Mouse (Mus musculus) kidney, postnatal 0 days (tissue): ENCODE measurements around the gene Btbd18. TPM values are rescaled to one million over a fixed set of nuclear protein-coding genes. Genes with fewer than 3 reads are reported as not detected.

Source experiments
- ATAC-seq: fragments of 200-750 bp; cut with Nextera tagmentation; replicated peaks from 2 replicates; pipeline ENCODE4 v1.8.0; 2017; ENCODE audit warnings: low read depth, moderate number of reproducible peaks, moderate TSS enrichment, moderate library complexity; ENCODE audit not compliant: low FRiP score
- DNase-seq: peaks from one replicate; pipeline ENCODE4 v3.0.0-alpha.2; 2016; ENCODE audit warnings: low spot score
- H3K27ac ChIP-seq: fragments of 300-500 bp; sonication (generic); 2 replicates; pipeline ENCODE4 v1.5.1; 2014; ENCODE audit warnings: mild to moderate bottlenecking
- H3K27me3 ChIP-seq: fragments of 300-500 bp; sonication (generic); 2 replicates; pipeline ENCODE4 v1.6.1; 2014; ENCODE audit warnings: low read length, mixed read lengths; ENCODE audit not compliant: insufficient read depth
- H3K36me3 ChIP-seq: fragments of 300-500 bp; sonication (generic); 2 replicates; pipeline ENCODE4 v1.6.1; 2014; ENCODE audit warnings: low read length, mixed read lengths; ENCODE audit not compliant: insufficient read depth
- H3K4me1 ChIP-seq: fragments of 300-500 bp; sonication (generic); replicated peaks from 2 replicates; pipeline ENCODE4 v1.6.1; 2014; ENCODE audit warnings: antibody characterized with exemption, low read length, mixed read lengths; ENCODE audit not compliant: insufficient read depth
- H3K4me2 ChIP-seq: fragments of 300-500 bp; sonication (generic); 2 replicates; pipeline ENCODE4 v1.6.1; 2014; ENCODE audit warnings: mild to moderate bottlenecking, low read length, moderate library complexity, mixed read lengths
- H3K4me3 ChIP-seq: fragments of 300-500 bp; sonication (generic); replicated peaks from 2 replicates; pipeline ENCODE4 v1.5.1; 2014; ENCODE audit warnings: low read depth, low read length
- H3K9ac ChIP-seq: fragments of 300-500 bp; sonication (generic); 2 replicates; pipeline ENCODE4 v1.6.1; 2014; ENCODE audit warnings: low read depth, low read length
- H3K9me3 ChIP-seq: fragments of 300-500 bp; sonication (generic); replicated peaks from 2 replicates; pipeline ENCODE4 v1.6.1; 2016; ENCODE audit warnings: low read length, inconsistent platforms, mixed read lengths
- CTCF ChIP-seq: IDR thresholded peaks from 2 replicates; pipeline ENCODE4 v1.5.1; 2016; ENCODE audit warnings: antibody characterized with exemption, low read depth, mild to moderate bottlenecking, moderate library complexity
- WGBS: fragments of 180-500 bp; shearing (Covaris S2); extraction: QIAGEN DNeasy Blood & Tissue Kit; methylation state at CpG from one replicate; pipeline ENCODE4 v1.1.7; 2014; 5-methylcytosine and 5-hydroxymethylcytosine counted together
- polyA plus RNA-seq: library from polyadenylated mRNA; unstranded; fragments of >200 nt; fragmentation: Nextera tagmentation; extraction: Ambion mirVana; gene quantifications from 2 replicates; pipeline ENCODE4 v1.2.1, GENCODE M21; 2015

The Btbd18 gene
- polyA plus RNA-seq, 1 experiment from 2014 or later: 0.18 TPM

DNA sequence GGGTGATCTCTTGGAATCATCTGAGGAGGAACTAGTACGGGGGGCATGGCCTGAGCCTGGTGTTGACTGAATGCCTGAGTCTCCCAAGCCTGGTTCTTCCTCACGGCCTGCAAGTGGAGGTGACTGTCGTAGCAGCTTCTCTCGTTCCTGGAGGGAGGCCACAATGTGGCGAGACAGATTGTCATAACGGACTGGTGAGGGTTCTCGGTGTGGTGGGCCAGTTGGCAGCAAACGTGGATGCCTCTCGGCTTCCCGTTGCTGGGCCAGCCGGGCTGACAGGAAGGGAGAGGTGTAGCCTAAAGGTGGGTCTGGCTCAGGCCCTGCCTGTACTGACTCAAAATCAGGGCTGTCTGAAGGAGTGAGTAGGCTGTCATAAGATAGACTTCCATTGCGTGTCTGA, 31.2 kb downstream of the Btbd18 start:
- no peak for TF ChIP-seq CTCF
- no peaks in the 10 kb centered on the region for H3K27me3 ChIP-seq
- 90% methylated on average over 12 of the region's 12 CpGs for WGBS
- DNase-seq: no peak
- H3K4me2 ChIP-seq: no peak overlapping the region
- H3K9me3 ChIP-seq: no peaks in the 10 kb centered on the region
- H3K9ac ChIP-seq: no peak overlapping the region
- H3K4me1 ChIP-seq: no peaks in the 10 kb centered on the region
- H3K27ac ChIP-seq: no peak overlapping the region
- no peak overlapping the region for H3K4me3 ChIP-seq
- peaks cover 65% of the 10 kb centered on the region for H3K36me3 ChIP-seq
- no peak for ATAC-seq

GRCm38 (mm10) chr2:84695007-84695695, 36.3 kb downstream of the Btbd18 start:
- no peak overlapping the region for H3K4me2 ChIP-seq
- WGBS: 85% methylated on average over 5 of the region's 5 CpGs
- ATAC-seq: no peak
- no peak overlapping the region for H3K4me3 ChIP-seq
- no peak for DNase-seq
- H3K9ac ChIP-seq: no peak overlapping the region
- H3K36me3 ChIP-seq: peaks cover 55% of the 10 kb centered on the region
- H3K9me3 ChIP-seq: no peaks in the 10 kb centered on the region
- TF ChIP-seq CTCF: no peak
- H3K27ac ChIP-seq: no peak overlapping the region
- H3K4me1 ChIP-seq: no peaks in the 10 kb centered on the region
- H3K27me3 ChIP-seq: no peaks in the 10 kb centered on the region

DNA sequence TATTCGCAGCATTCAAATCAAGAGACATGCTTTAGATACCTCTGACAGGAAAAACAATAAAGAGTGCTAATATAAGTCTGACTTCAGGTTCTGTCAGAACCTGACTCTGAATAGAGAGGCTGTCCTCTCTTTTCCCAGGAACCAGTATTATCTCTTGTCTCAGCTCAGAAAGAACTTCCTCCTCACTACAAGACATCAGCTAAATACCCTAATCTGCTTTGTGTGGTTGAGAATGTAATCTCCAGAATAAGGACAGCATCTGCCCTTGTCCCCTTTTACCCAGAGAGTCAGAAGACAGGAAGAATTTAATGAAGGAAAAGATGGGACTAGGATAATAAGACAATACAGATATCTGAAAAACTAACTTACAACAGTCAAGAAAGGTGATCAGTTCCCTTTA, 44.6 kb downstream of the Btbd18 start:
- ATAC-seq (no peak), DNase-seq (no peak)
- no peaks in the 10 kb centered on the region for H3K27me3 ChIP-seq
- WGBS: 94% methylated on average over 1 of the region's 1 CpGs
- H3K27ac ChIP-seq: no peak overlapping the region
- H3K4me2 ChIP-seq: no peak overlapping the region
- H3K4me1 ChIP-seq: no peaks in the 10 kb centered on the region
- H3K4me3 ChIP-seq: no peak overlapping the region
- peaks cover 14% of the 10 kb centered on the region; the same call in 1 of the 2 replicates for H3K36me3 ChIP-seq
- no peaks in the 10 kb centered on the region for H3K9me3 ChIP-seq
- no peak for TF ChIP-seq CTCF
- no peak overlapping the region for H3K9ac ChIP-seq

- Histone ChIP-seq H3K4me2 (0 out of 2 replicates have a peak overlapping the region, but pooled peaks have one; percentile 15), H3K27me3 (no peaks in the 10 kb centered on the region), H3K27ac (peak overlapping the region; percentile 70), H3K4me3 (no peak overlapping the region), H3K36me3 (peaks cover 15% of the 10 kb centered on the region), H3K4me1 (no peaks in the 10 kb centered on the region), H3K9me3 (no peaks in the 10 kb centered on the region), H3K9ac (no peak overlapping the region)
- no peak for TF ChIP-seq CTCF
- ATAC-seq (peak; percentile 66; the same call in 1 of the 2 replicates), DNase-seq (peak; percentile 39)
- 53% methylated on average over 5 of the region's 5 CpGs for WGBS
Observed at GRCm38 (mm10) chr2:84704329-84704728, 45.5 kb downstream of the Btbd18 start.

DNA sequence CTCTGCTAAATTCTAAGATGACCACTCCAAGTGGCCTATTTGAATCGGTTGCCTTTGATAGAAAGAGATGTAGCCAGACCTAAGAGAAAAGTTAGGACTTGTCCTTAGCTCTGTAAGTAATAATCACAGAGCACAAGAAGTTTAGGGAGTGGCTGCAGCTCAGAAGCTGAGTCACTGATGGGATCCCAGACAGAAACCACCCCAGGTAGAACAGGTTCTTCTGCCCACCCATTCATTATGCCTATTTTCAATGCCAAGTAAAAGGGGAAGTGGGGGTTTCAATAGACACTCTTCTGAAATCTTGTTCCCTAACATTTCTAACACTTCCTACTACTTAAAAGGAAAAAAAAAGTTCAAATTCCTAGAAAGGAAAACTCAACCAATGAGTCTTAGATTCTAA, 46.4 kb downstream of the Btbd18 start:
- Histone ChIP-seq H3K27me3 (no peaks in the 10 kb centered on the region), H3K4me3 (no peak overlapping the region), H3K9ac (no peak overlapping the region), H3K4me1 (no peaks in the 10 kb centered on the region), H3K36me3 (peaks cover 17% of the 10 kb centered on the region), H3K27ac (0 out of 2 replicates have a peak overlapping the region, but pooled peaks have one; percentile 48), H3K9me3 (no peaks in the 10 kb centered on the region), H3K4me2 (no peak overlapping the region)
- no peak for TF ChIP-seq CTCF
- 89% methylated on average over 1 of the region's 1 CpGs for WGBS
- ATAC-seq (no peak), DNase-seq (no peak)

DNA sequence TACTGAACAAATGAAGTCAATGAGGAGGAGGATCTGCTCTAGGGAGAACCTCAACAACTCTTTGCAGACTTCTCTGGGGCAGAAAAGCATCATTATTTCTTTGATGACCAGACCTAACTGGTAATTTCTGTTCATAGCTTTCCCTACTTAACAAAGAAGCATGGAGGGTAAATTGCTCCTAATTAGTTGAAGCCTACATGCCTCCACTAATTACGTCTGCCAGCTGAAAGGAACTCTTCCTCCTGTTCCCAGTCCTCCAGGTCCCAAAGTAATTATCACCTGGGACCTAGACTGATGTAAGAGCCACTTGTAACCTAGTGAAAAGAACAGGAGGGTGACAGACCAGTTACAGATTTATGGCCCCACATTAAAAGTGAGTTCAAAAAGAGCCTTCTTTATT, 48.6 kb downstream of the Btbd18 start:
- no peaks in the 10 kb centered on the region for H3K9me3 ChIP-seq
- no peak overlapping the region for H3K27ac ChIP-seq
- H3K27me3 ChIP-seq: no peaks in the 10 kb centered on the region
- DNase-seq (no peak), ATAC-seq (no peak)
- peaks cover 18% of the 10 kb centered on the region; the same call in 1 of the 2 replicates for H3K36me3 ChIP-seq
- peak overlapping the region; percentile 43; the same call in 1 of the 2 replicates for H3K9ac ChIP-seq
- no peaks in the 10 kb centered on the region for H3K4me1 ChIP-seq
- TF ChIP-seq CTCF: no peak
- H3K4me3 ChIP-seq: no peak overlapping the region
- H3K4me2 ChIP-seq: no peak overlapping the region
- 29% methylated on average over 1 of the region's 1 CpGs for WGBS
